Mouse (Mus musculus): ENCODE measurements around the gene Fry. TPM values are rescaled to one million over a fixed set of nuclear protein-coding genes. Genes with fewer than 3 reads are reported as not detected.
A peak's percentile ranks its signal among the peaks of the same experiment; 100 is the strongest.

The Fry gene
- polyA plus RNA-seq, 1 experiment from 2014 or later = 43.4 TPM

DNA sequence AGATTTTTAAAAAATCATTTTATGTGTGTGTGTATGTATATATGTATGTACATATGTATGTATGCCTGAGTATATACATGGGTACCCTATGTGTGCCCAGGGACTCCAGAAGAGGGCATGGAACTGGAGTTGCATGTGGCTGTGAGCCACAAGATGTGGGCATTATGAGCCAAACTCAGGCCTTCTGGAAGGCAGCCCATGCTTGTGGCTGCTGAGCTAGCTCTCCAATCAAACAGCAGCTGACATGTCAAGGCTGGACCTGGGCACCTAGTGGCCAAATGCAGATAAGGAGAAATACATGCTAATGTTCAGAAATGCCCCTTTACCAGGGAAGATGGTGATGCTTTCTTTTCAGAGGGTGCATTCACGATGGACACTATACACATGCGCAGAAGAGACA lies 213.4 kb downstream of the Fry start:
- Histone ChIP-seq H3K9me3 (ENCODE audit: control insufficient read depth, low read length) (no peaks in the 10 kb centered on the region), H3K36me3 (ENCODE audit: control insufficient read depth, insufficient read depth, low read length) (no peaks in the 10 kb centered on the region), H3K9ac (ENCODE audit: low read depth, low read length) (no peak overlapping the region), H3K4me3 (ENCODE audit: low read length) (no peak overlapping the region), H3K4me1 (ENCODE audit: control insufficient read depth, insufficient read depth, low read depth, low read length) (no peaks in the 10 kb centered on the region), H3K27me3 (replicated peaks; ENCODE audit: control insufficient read depth, insufficient read depth, low read length) (no peaks in the 10 kb centered on the region), H3K4me2 (ENCODE audit: low read length) (no peak overlapping the region), H3K27ac (ENCODE audit: low read depth, low read length) (no peak overlapping the region)
- no peak for ATAC-seq
- 82% methylated on average over 2 of the region's 2 CpGs for WGBS

DNA sequence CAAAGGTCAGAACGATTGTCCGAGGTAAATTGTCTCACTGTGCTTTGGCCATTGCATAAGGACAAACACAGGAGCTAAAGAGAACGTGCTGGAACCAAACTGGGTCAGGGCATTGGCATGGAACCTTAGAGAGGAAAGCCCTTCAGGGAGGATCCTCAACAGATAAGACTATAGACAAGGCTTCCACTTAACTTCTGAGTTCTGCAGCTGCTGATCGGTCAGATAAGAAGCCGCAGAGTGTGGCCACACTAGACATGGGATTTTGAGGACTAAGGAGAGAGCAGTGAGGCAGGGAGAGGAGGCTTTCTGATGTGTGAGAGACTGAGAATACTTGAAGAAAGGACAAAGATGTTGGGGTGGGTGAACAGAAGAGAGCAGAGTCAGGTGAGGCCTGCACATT lies 214.4 kb downstream of the Fry start:
- Histone ChIP-seq H3K9ac (ENCODE audit: low read depth, low read length) (no peak overlapping the region), H3K27ac (ENCODE audit: low read depth, low read length) (no peak overlapping the region), H3K36me3 (ENCODE audit: control insufficient read depth, insufficient read depth, low read length) (no peaks in the 10 kb centered on the region), H3K27me3 (replicated peaks; ENCODE audit: control insufficient read depth, insufficient read depth, low read length) (no peaks in the 10 kb centered on the region), H3K4me1 (ENCODE audit: control insufficient read depth, insufficient read depth, low read depth, low read length) (no peaks in the 10 kb centered on the region), H3K4me2 (ENCODE audit: low read length) (no peak overlapping the region), H3K4me3 (ENCODE audit: low read length) (no peak overlapping the region), H3K9me3 (ENCODE audit: control insufficient read depth, low read length) (no peaks in the 10 kb centered on the region)
- ATAC-seq = no peak
- 57% methylated on average over 5 of the region's 5 CpGs for WGBS

DNA sequence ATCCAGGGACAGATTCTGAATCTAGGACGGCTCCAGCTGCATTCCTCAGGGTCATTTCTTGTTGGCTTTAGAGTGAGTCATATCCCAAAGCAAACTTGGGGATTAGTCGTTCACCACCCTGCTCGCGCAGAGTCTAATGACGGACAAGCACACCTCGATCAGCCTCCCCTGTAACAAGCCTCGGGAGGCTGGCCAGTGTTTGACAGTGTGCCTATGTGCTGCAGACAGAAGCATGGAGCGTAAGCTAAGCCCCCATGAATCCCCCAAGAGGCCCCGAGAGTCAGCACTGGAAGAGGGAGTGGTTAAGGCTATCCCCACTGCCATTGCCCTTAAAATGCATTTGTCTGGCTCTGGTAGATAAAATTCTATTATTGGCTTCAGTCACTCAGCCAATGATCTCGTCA lies 214.9 kb downstream of the Fry start:
- Histone ChIP-seq H3K4me2 (ENCODE audit: low read length) (no peak overlapping the region), H3K27me3 (replicated peaks; ENCODE audit: control insufficient read depth, insufficient read depth, low read length) (no peaks in the 10 kb centered on the region), H3K4me1 (ENCODE audit: control insufficient read depth, insufficient read depth, low read depth, low read length) (no peaks in the 10 kb centered on the region), H3K27ac (ENCODE audit: low read depth, low read length) (no peak overlapping the region), H3K9ac (ENCODE audit: low read depth, low read length) (no peak overlapping the region), H3K4me3 (ENCODE audit: low read length) (no peak overlapping the region), H3K9me3 (ENCODE audit: control insufficient read depth, low read length) (no peaks in the 10 kb centered on the region), H3K36me3 (ENCODE audit: control insufficient read depth, insufficient read depth, low read length) (no peaks in the 10 kb centered on the region)
- 79% methylated on average over 10 of the region's 10 CpGs for WGBS
- ATAC-seq = no peak

DNA sequence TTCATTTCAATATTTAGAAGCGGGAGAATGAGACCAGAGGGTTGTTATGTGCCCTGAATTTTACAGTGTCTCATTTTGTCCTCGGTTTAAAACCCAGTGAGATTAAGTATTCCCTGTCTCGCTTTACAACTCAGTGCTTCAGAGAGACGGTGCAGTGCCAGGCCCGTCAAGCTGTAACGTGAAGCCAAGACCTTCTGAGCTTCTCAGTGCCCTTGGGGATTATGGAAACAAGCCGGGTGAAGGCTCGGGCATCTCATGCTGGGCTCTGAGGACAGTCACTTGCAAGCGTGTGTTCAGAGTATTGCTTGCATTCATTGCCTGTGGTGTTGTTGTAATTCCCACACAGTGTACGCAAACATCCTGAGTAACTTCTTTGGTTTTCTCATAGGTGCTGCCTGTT lies 218.0 kb downstream of the Fry start:
- Histone ChIP-seq H3K9me3 (ENCODE audit: control insufficient read depth, low read length) (no peaks in the 10 kb centered on the region), H3K4me2 (ENCODE audit: low read length) (no peak overlapping the region), H3K27ac (ENCODE audit: low read depth, low read length) (no peak overlapping the region), H3K9ac (ENCODE audit: low read depth, low read length) (no peak overlapping the region), H3K4me1 (ENCODE audit: control insufficient read depth, insufficient read depth, low read depth, low read length) (no peaks in the 10 kb centered on the region), H3K4me3 (ENCODE audit: low read length) (no peak overlapping the region), H3K27me3 (replicated peaks; ENCODE audit: control insufficient read depth, insufficient read depth, low read length) (no peaks in the 10 kb centered on the region), H3K36me3 (ENCODE audit: control insufficient read depth, insufficient read depth, low read length) (no peaks in the 10 kb centered on the region)
- ATAC-seq = no peak
- WGBS = 69% methylated on average over 10 of the region's 10 CpGs

- no peaks in the 10 kb centered on the region for H3K36me3 ChIP-seq (ENCODE audit: control insufficient read depth, insufficient read depth, low read length)
- 79% methylated on average over 7 of the region's 7 CpGs for WGBS
- no peak overlapping the region for H3K4me2 ChIP-seq (ENCODE audit: low read length)
- H3K4me1 ChIP-seq (ENCODE audit: control insufficient read depth, insufficient read depth, low read depth, low read length) = no peaks in the 10 kb centered on the region
- peak; percentile 64 for ATAC-seq
- H3K27me3 ChIP-seq (replicated peaks; ENCODE audit: control insufficient read depth, insufficient read depth, low read length) = no peaks in the 10 kb centered on the region
- no peak overlapping the region for H3K9ac ChIP-seq (ENCODE audit: low read depth, low read length)
- H3K27ac ChIP-seq (ENCODE audit: low read depth, low read length) = no peak overlapping the region
- H3K4me3 ChIP-seq (ENCODE audit: low read length) = no peak overlapping the region
- H3K9me3 ChIP-seq (ENCODE audit: control insufficient read depth, low read length) = no peaks in the 10 kb centered on the region
Measured at GRCm38 (mm10) chr5:150337696-150338095, 219.3 kb downstream of the Fry start.

GRCm38 (mm10) chr5:150340944-150341343 lies 222.5 kb downstream of the Fry start:
- Histone ChIP-seq H3K4me1 (ENCODE audit: control insufficient read depth, insufficient read depth, low read depth, low read length) (no peaks in the 10 kb centered on the region), H3K4me2 (ENCODE audit: low read length) (no peak overlapping the region), H3K4me3 (ENCODE audit: low read length) (no peak overlapping the region), H3K27me3 (replicated peaks; ENCODE audit: control insufficient read depth, insufficient read depth, low read length) (no peaks in the 10 kb centered on the region), H3K9me3 (ENCODE audit: control insufficient read depth, low read length) (no peaks in the 10 kb centered on the region), H3K27ac (ENCODE audit: low read depth, low read length) (no peak overlapping the region), H3K9ac (ENCODE audit: low read depth, low read length) (no peak overlapping the region), H3K36me3 (ENCODE audit: control insufficient read depth, insufficient read depth, low read length) (peaks cover 2% of the 10 kb centered on the region)
- ATAC-seq = no peak
- 83% methylated on average over 5 of the region's 5 CpGs for WGBS

DNA sequence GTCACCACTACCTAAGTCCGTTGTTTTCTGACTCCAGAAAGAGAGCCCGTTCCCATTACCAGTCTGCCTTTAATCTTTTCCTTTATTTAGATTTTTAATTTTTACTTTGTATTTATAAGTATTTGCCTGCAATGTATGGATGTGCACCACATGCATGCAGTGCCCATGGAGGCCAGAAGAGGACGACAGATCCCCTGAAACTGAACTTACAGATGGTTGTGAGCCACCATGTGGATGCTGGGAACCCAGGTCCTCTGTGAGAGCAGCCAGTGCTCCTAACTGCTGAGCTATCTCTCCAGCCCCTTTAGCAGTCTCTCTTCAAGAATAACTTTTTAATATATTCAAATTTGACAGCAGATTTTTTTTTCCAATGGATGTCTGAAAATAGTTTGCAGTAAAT lies 223.7 kb downstream of the Fry start:
- H3K4me2 ChIP-seq (ENCODE audit: low read length) = no peak overlapping the region
- no peak overlapping the region for H3K4me3 ChIP-seq (ENCODE audit: low read length)
- 91% methylated on average over 3 of the region's 3 CpGs for WGBS
- peaks cover 13% of the 10 kb centered on the region for H3K36me3 ChIP-seq (ENCODE audit: control insufficient read depth, insufficient read depth, low read length)
- ATAC-seq = no peak
- no peak overlapping the region for H3K9ac ChIP-seq (ENCODE audit: low read depth, low read length)
- H3K4me1 ChIP-seq (ENCODE audit: control insufficient read depth, insufficient read depth, low read depth, low read length) = no peaks in the 10 kb centered on the region
- peaks cover 5% of the 10 kb centered on the region; the same call in 1 of the 2 replicates for H3K9me3 ChIP-seq (ENCODE audit: control insufficient read depth, low read length)
- no peak overlapping the region for H3K27ac ChIP-seq (ENCODE audit: low read depth, low read length)
- no peaks in the 10 kb centered on the region for H3K27me3 ChIP-seq (replicated peaks; ENCODE audit: control insufficient read depth, insufficient read depth, low read length)

- Histone ChIP-seq H3K4me3 (ENCODE audit: low read length) (no peak overlapping the region), H3K9me3 (ENCODE audit: control insufficient read depth, low read length) (peaks cover 8% of the 10 kb centered on the region; the same call in 1 of the 2 replicates), H3K4me1 (ENCODE audit: control insufficient read depth, insufficient read depth, low read depth, low read length) (no peaks in the 10 kb centered on the region), H3K9ac (ENCODE audit: low read depth, low read length) (no peak overlapping the region), H3K27me3 (replicated peaks; ENCODE audit: control insufficient read depth, insufficient read depth, low read length) (no peaks in the 10 kb centered on the region), H3K36me3 (ENCODE audit: control insufficient read depth, insufficient read depth, low read length) (peaks cover 29% of the 10 kb centered on the region), H3K27ac (ENCODE audit: low read depth, low read length) (no peak overlapping the region), H3K4me2 (ENCODE audit: low read length) (no peak overlapping the region)
- no peak for ATAC-seq
- WGBS = 88% methylated on average over 7 of the region's 7 CpGs
Measured at GRCm38 (mm10) chr5:150345946-150346345, 227.5 kb downstream of the Fry start.

DNA sequence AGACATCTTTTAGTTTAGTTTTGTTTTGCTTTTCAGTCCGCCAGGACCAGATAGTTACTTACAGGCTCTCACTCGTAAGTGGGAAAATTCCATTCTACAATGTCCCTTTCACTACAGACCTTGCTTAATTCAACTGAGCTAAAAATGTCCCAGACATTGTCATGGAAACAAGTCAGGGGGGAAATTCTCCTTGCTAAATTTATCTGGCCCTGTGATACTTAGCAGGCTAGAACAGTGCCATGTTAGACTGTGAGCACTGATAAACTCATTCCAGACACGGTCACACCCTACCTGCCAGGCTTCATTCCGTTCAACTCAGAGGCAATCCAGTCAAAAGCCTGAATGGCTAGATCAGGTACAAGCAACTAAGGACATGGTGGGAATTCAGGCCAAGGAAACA lies 227.9 kb downstream of the Fry start:
- H3K36me3 ChIP-seq (ENCODE audit: control insufficient read depth, insufficient read depth, low read length) = peaks cover 29% of the 10 kb centered on the region
- H3K4me2 ChIP-seq (ENCODE audit: low read length) = no peak overlapping the region
- H3K4me3 ChIP-seq (ENCODE audit: low read length) = no peak overlapping the region
- H3K27ac ChIP-seq (ENCODE audit: low read depth, low read length) = no peak overlapping the region
- no peak overlapping the region for H3K9ac ChIP-seq (ENCODE audit: low read depth, low read length)
- 85% methylated on average over 4 of the region's 4 CpGs for WGBS
- H3K9me3 ChIP-seq (ENCODE audit: control insufficient read depth, low read length) = peaks cover 8% of the 10 kb centered on the region; the same call in 1 of the 2 replicates
- no peak for ATAC-seq
- H3K27me3 ChIP-seq (replicated peaks; ENCODE audit: control insufficient read depth, insufficient read depth, low read length) = no peaks in the 10 kb centered on the region
- no peaks in the 10 kb centered on the region for H3K4me1 ChIP-seq (ENCODE audit: control insufficient read depth, insufficient read depth, low read depth, low read length)

DNA sequence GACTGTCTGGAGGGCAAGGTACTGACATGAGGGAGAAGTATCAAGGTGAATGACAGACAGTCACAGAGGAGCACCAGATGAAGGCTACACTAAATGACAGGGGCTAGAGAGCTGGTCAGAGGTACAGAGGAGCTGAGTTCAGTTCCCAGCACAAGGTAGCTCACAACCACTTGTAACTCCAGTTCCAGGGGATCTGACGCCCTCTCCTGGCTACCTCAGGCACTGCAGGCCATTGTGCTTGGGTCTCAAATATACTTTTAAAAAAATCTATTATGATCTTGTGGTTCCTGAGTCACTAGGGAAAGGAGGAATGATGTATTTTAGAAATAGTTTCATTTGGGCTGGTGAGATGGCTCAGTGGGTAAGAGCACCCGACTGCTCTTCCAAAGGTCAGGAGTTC lies 229.4 kb downstream of the Fry start:
- Histone ChIP-seq H3K27me3 (replicated peaks; ENCODE audit: control insufficient read depth, insufficient read depth, low read length) (no peaks in the 10 kb centered on the region), H3K27ac (ENCODE audit: low read depth, low read length) (no peak overlapping the region), H3K4me3 (ENCODE audit: low read length) (no peak overlapping the region), H3K9ac (ENCODE audit: low read depth, low read length) (no peak overlapping the region), H3K4me2 (ENCODE audit: low read length) (no peak overlapping the region), H3K4me1 (ENCODE audit: control insufficient read depth, insufficient read depth, low read depth, low read length) (no peaks in the 10 kb centered on the region), H3K36me3 (ENCODE audit: control insufficient read depth, insufficient read depth, low read length) (peaks cover 29% of the 10 kb centered on the region), H3K9me3 (ENCODE audit: control insufficient read depth, low read length) (peaks cover 8% of the 10 kb centered on the region; the same call in 1 of the 2 replicates)
- WGBS = 98% methylated on average over 2 of the region's 2 CpGs
- ATAC-seq = no peak
